Mouse (Mus musculus) ES-CJ7 (cell line): ENCODE results near the gene Bglap.
A peak's percentile ranks its signal among the peaks of the same experiment; 100 is the strongest.
"Not testable (repeated sequence)": the region's sequence is repeated elsewhere in the genome, so short reads cannot be mapped to it uniquely, and the experiment has no call there.

Experiments
- DNase-seq: peaks from one replicate; pipeline ENCODE4 v3.0.0; 2011; ENCODE audit warnings: low read depth, low spot score

Gene Bglap

GRCm38 (mm10) chr3:88384364-88384763, at the start of gene Bglap:
Gene Bglap (minus strand): TSS chr3:88384464.
- DNase-seq = no peak

- not testable (repeated sequence) for DNase-seq
Observed at GRCm38 (mm10) chr3:88428639-88429038, 44.4 kb upstream of the Bglap start.

- DNase-seq = no peak
Observed at GRCm38 (mm10) chr3:88427342-88427905, 43.2 kb upstream of the Bglap start.

- no peak for DNase-seq
Observed at GRCm38 (mm10) chr3:88425708-88426420, 41.6 kb upstream of the Bglap start.

GRCm38 (mm10) chr3:88425330-88425689, 41.0 kb upstream of the Bglap start:
- DNase-seq = no peak

- peak; percentile 99 for DNase-seq
Observed at GRCm38 (mm10) chr3:88424605-88425329, 40.5 kb upstream of the Bglap start, which contains the start of gene Slc25a44. Gene Slc25a44 (minus strand): TSS chr3:88425139.

GRCm38 (mm10) chr3:88422020-88422720, 37.9 kb upstream of the Bglap start:
- no peak for DNase-seq

- no peak for DNase-seq
Observed at GRCm38 (mm10) chr3:88420771-88421170, 36.5 kb upstream of the Bglap start.

- no peak for DNase-seq
Observed at GRCm38 (mm10) chr3:88418016-88418415, 33.8 kb upstream of the Bglap start.

GRCm38 (mm10) chr3:88415668-88416067, 31.4 kb upstream of the Bglap start:
- no peak for DNase-seq

GRCm38 (mm10) chr3:88412636-88413035, 28.4 kb upstream of the Bglap start:
- DNase-seq = no peak

GRCm38 (mm10) chr3:88411681-88412080, 27.4 kb upstream of the Bglap start:
- no peak for DNase-seq

GRCm38 (mm10) chr3:88410645-88411031, 26.4 kb upstream of the Bglap start:
- peak; percentile 63 for DNase-seq

GRCm38 (mm10) chr3:88409741-88410644, 25.7 kb upstream of the Bglap start, which contains the start of gene Pmf1:
Gene Pmf1 (minus strand): TSS chr3:88410331.
- peak; percentile 93 for DNase-seq

GRCm38 (mm10) chr3:88408953-88409352, 24.7 kb upstream of the Bglap start:
- no peak for DNase-seq

- no peak for DNase-seq
Observed at GRCm38 (mm10) chr3:88407529-88407928, 23.3 kb upstream of the Bglap start.

GRCm38 (mm10) chr3:88407090-88407489, 22.8 kb upstream of the Bglap start:
- peak; percentile 90 for DNase-seq

GRCm38 (mm10) chr3:88403522-88404230, 19.4 kb upstream of the Bglap start:
- no peak for DNase-seq

GRCm38 (mm10) chr3:88398666-88399065, 14.4 kb upstream of the Bglap start:
- no peak for DNase-seq

- DNase-seq = no peak
Observed at GRCm38 (mm10) chr3:88395742-88396141, 11.5 kb upstream of the Bglap start.
